Mouse (Mus musculus): ENCODE results near the gene Pth1r. TPM values are rescaled to one million over a fixed set of nuclear protein-coding genes. Genes with fewer than 3 reads are reported as not detected.

Gene Pth1r
- polyA plus RNA-seq, 1 experiment from 2014 or later, result 133 TPM

DNA sequence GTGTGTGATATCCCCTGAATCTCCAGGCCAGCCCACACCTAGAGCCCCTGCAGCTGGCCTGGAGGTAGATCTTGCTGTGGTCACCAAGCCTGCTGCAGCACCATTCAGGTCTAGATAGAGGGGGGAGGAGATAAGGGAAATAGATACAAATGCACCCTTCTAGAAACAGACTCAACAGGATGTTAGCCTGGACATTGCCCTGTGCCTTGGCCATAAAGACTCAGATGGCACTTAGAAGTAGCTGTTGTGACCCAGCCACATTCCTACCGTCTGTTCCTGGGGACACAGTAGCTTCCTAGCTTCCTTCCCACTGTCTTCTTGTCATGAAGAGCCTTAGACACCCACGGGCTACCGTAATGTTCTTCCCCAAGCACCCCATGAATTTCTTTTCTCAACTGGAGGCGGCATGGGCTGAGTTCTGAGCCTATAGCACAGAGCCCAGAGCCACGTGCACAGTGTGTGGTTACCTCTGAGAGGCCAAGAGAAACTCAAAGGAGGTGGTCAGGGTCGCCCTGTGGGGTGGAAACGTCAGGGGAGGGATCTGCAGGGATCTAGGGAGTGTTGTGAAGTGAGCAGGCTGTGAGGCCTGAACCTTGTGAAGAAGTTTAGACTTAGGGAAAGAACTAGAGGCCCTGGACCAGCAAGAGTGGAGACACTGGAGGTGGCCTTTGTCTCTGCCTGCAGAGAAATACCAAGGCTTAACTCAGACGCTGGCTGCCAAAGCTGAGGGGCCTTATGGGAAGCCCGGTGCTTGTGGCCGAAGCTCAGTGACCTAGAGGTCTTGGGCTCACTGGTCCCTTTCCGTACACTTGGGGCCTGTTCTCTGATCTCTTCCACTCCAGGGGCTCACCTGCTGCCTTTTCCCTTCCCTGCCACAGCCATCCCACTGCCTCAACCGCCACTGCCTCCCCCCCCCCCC, 45.6 kb downstream of the Pth1r start:
- WGBS, result 79% methylated on average over 11 of the region's 12 CpGs
- no peak overlapping the region for H3K4me2 ChIP-seq (replicated peaks)

DNA sequence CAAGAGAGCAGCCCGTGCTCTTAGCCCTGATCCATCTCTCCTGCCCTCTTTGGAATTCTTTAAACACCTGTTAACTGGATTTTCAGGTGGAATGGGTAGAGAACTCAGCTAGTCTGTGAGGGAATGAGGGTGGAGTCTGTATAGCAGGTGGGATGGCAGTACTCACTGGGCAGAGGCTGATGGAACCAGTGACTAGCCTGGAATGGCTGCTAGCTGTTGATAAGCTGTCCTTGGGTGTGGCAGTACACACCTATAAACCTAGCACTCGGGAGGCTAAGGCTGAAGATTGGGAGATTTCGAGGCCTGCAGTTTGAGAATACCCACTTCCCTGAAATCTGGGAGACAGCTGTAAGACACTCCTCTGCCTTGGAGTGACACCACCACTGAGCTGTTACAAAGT, 47.4 kb downstream of the Pth1r start:
- peaks cover 7% of the 10 kb centered on the region for H3K36me3 ChIP-seq
- no peak overlapping the region for H3K4me2 ChIP-seq (replicated peaks)
- no peak overlapping the region for H3K4me3 ChIP-seq (replicated peaks)
- 70% methylated on average over 3 of the region's 3 CpGs for WGBS
- H3K9me3 ChIP-seq (replicated peaks), result no peaks in the 10 kb centered on the region
- no peak for ATAC-seq (ENCODE audit: insufficient number of reproducible peaks, low FRiP score, low TSS enrichment, low read depth)
- no peak overlapping the region for H3K27ac ChIP-seq (replicated peaks)
- no peaks in the 10 kb centered on the region for H3K27me3 ChIP-seq
- no peaks in the 10 kb centered on the region for H3K4me1 ChIP-seq
- H3K9ac ChIP-seq, result no peak overlapping the region

More for the DNA sequence above, 45.6 kb downstream of the Pth1r start:
- Histone ChIP-seq H3K27me3 (no peaks in the 10 kb centered on the region), H3K36me3 (no peaks in the 10 kb centered on the region), H3K9me3 (replicated peaks) (no peaks in the 10 kb centered on the region), H3K27ac (replicated peaks) (no peak overlapping the region), H3K4me3 (replicated peaks) (no peak overlapping the region), H3K9ac (no peak overlapping the region), H3K4me1 (no peaks in the 10 kb centered on the region)
- no peak for ATAC-seq (ENCODE audit: insufficient number of reproducible peaks, low FRiP score, low TSS enrichment, low read depth)

DNA sequence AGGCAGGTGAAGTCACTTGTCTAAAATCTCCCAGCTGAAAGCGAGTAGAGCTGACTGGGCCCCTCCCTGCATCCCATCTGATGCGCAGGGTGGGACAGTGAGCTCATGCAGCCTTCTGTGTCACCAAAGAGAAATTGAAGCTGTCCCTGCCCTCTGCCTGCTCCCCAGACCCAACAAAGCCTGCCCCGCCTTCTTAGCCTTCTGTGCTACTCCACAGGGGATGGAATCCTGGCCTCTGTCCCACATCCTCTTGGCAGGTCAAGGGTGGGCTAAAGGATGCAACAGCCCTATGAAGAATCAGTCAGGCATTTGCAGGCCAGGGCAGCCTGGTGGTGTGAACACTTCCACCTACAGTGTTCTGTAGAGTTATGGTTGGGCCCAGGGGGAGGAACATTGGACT, 49.5 kb downstream of the Pth1r start:
- 73% methylated on average over 3 of the region's 3 CpGs for WGBS
- Histone ChIP-seq H3K9me3 (replicated peaks) (no peaks in the 10 kb centered on the region), H3K4me2 (replicated peaks) (no peak overlapping the region), H3K36me3 (peaks cover 18% of the 10 kb centered on the region), H3K4me1 (no peaks in the 10 kb centered on the region), H3K27me3 (no peaks in the 10 kb centered on the region), H3K27ac (replicated peaks) (no peak overlapping the region; the same call in 1 of the 2 replicates), H3K9ac (no peak overlapping the region), H3K4me3 (replicated peaks) (no peak overlapping the region)
- no peak for ATAC-seq (ENCODE audit: insufficient number of reproducible peaks, low FRiP score, low TSS enrichment, low read depth)

DNA sequence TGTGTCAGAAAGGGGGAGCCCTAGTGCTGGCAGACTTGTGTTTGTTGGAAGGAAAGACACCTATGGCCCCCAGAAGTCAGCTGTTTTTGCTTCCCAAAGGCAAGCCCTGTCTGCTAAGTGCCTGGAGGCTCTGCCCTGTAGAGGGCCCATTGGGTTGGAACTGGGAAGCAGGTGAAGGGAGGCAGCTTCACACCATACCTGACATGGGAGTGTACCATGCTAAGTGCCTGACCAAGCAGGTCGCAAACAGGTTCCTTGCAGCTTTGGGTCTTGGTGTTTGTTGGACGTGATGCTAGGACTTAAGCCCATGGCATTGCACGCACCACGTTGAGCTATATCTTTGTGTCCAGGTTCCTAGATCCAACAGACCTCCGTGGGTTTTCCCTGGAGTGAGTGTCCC, 50.5 kb downstream of the Pth1r start:
- 82% methylated on average over 5 of the region's 5 CpGs for WGBS
- Histone ChIP-seq H3K4me2 (replicated peaks) (no peak overlapping the region), H3K27ac (replicated peaks) (peak overlapping the region; percentile 29; the same call in 1 of the 2 replicates), H3K27me3 (no peaks in the 10 kb centered on the region), H3K9me3 (replicated peaks) (no peaks in the 10 kb centered on the region), H3K36me3 (peaks cover 18% of the 10 kb centered on the region), H3K9ac (no peak overlapping the region), H3K4me1 (no peaks in the 10 kb centered on the region), H3K4me3 (replicated peaks) (no peak overlapping the region)
- no peak for ATAC-seq (ENCODE audit: insufficient number of reproducible peaks, low FRiP score, low TSS enrichment, low read depth)

- H3K27me3 ChIP-seq, result no peaks in the 10 kb centered on the region
- H3K36me3 ChIP-seq, result peaks cover 18% of the 10 kb centered on the region
- ATAC-seq (ENCODE audit: insufficient number of reproducible peaks, low FRiP score, low TSS enrichment, low read depth), result no peak
- H3K4me1 ChIP-seq, result no peaks in the 10 kb centered on the region
- H3K9me3 ChIP-seq (replicated peaks), result no peaks in the 10 kb centered on the region
- no peak overlapping the region for H3K27ac ChIP-seq (replicated peaks)
- H3K4me2 ChIP-seq (replicated peaks), result no peak overlapping the region
- no peak overlapping the region for H3K4me3 ChIP-seq (replicated peaks)
- H3K9ac ChIP-seq, result no peak overlapping the region
- WGBS, result 81% methylated on average over 4 of the region's 4 CpGs
Measured at GRCm38 (mm10) chr9:110695165-110695755, 51.7 kb downstream of the Pth1r start.

DNA sequence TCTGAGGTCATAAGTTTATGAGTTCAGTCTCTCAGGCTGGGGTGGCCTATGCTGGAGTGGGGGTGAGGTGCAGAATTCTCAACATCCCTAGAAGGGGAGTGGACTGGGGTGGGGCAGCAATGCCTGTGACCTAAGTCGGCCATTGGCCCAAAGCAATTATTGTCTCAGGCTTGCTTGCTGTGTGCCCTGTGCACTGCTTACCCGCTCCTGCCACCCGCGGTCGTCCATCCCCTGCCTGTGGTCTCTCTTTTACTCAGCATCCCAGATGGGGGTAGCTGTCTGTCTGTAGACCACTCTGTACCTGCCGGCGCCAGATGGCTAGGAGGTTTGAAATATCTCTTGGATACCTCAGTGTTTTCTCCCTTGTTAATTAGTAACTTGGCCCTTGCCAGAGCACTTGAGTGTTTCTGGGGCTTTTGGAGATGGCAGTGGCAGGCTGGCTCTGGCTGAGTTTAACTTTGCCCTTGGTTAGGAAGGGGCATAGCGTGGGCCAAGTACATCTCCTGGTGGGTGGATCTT, 57.6 kb downstream of the Pth1r start:
- no peaks in the 10 kb centered on the region for H3K27me3 ChIP-seq
- no peak overlapping the region for H3K27ac ChIP-seq (replicated peaks)
- peaks cover 9% of the 10 kb centered on the region for H3K36me3 ChIP-seq
- 93% methylated on average over 8 of the region's 8 CpGs for WGBS
- H3K9me3 ChIP-seq (replicated peaks), result no peaks in the 10 kb centered on the region
- no peak overlapping the region for H3K4me2 ChIP-seq (replicated peaks)
- peaks cover 19% of the 10 kb centered on the region for H3K4me1 ChIP-seq
- H3K4me3 ChIP-seq (replicated peaks), result no peak overlapping the region
- no peak overlapping the region for H3K9ac ChIP-seq
- ATAC-seq (ENCODE audit: insufficient number of reproducible peaks, low FRiP score, low TSS enrichment, low read depth), result no peak

DNA sequence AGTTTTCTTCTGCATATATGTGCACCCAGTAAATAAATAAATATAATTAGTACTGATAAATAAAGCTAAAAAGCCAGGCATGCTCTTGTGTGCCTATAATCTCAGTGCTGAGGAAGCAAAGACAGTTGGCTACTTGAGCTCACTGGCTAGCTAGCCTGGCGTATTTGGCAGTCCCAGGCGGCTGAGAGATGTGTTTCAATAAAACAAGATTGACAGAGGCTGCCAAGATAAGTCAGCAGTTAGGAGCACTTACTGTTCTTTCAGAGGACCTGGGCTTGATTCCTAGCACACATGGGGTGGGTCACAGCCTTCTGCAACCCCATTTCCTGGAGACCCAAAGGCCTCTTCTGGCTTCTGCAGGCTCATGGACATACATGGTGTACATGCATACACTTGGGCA, 59.1 kb downstream of the Pth1r start:
- Histone ChIP-seq H3K4me1 (peaks cover 32% of the 10 kb centered on the region), H3K4me3 (replicated peaks) (no peak overlapping the region), H3K27ac (replicated peaks) (no peak overlapping the region), H3K4me2 (replicated peaks) (no peak overlapping the region), H3K36me3 (no peaks in the 10 kb centered on the region), H3K27me3 (no peaks in the 10 kb centered on the region), H3K9ac (no peak overlapping the region), H3K9me3 (replicated peaks) (no peaks in the 10 kb centered on the region)
- 86% methylated on average over 2 of the region's 2 CpGs for WGBS
- no peak for ATAC-seq (ENCODE audit: insufficient number of reproducible peaks, low FRiP score, low TSS enrichment, low read depth)

GRCm38 (mm10) chr9:110687061-110687460, 59.9 kb downstream of the Pth1r start:
- Histone ChIP-seq H3K4me3 (replicated peaks) (no peak overlapping the region), H3K4me2 (replicated peaks) (no peak overlapping the region), H3K9ac (no peak overlapping the region), H3K27ac (replicated peaks) (no peak overlapping the region), H3K9me3 (replicated peaks) (no peaks in the 10 kb centered on the region), H3K27me3 (no peaks in the 10 kb centered on the region), H3K36me3 (no peaks in the 10 kb centered on the region), H3K4me1 (peaks cover 36% of the 10 kb centered on the region)
- WGBS, result 55% methylated on average over 5 of the region's 5 CpGs
- no peak for ATAC-seq (ENCODE audit: insufficient number of reproducible peaks, low FRiP score, low TSS enrichment, low read depth)

DNA sequence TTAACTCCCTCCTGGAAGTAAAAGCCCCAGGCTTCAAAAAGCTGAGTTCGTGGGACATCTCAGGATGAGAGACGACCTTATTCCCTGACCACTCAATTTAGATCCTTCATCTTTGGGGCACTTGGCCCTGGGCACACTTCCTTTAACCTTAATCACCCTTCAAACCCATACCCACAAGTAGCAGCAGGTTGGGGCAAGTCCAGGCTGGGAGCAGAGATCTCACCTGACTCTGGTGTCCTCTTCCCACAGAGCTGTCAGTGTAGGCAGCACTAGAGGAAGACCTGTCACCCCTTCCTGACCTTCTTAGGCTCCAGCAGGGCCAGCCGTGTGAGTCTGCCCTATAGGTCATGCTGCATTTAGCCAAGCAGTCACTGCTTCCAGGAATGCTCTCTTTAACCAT, 60.5 kb downstream of the Pth1r start:
- peaks cover 37% of the 10 kb centered on the region for H3K4me1 ChIP-seq
- H3K9ac ChIP-seq, result no peak overlapping the region
- H3K4me3 ChIP-seq (replicated peaks), result no peak overlapping the region
- no peaks in the 10 kb centered on the region for H3K27me3 ChIP-seq
- no peaks in the 10 kb centered on the region for H3K9me3 ChIP-seq (replicated peaks)
- WGBS, result 45% methylated on average over 3 of the region's 3 CpGs
- ATAC-seq (ENCODE audit: insufficient number of reproducible peaks, low FRiP score, low TSS enrichment, low read depth), result no peak
- no peak overlapping the region for H3K4me2 ChIP-seq (replicated peaks)
- no peak overlapping the region for H3K27ac ChIP-seq (replicated peaks)
- no peaks in the 10 kb centered on the region for H3K36me3 ChIP-seq

- Histone ChIP-seq H3K4me1 (peaks cover 37% of the 10 kb centered on the region), H3K27me3 (no peaks in the 10 kb centered on the region), H3K36me3 (no peaks in the 10 kb centered on the region), H3K4me2 (replicated peaks) (no peak overlapping the region), H3K27ac (replicated peaks) (peak overlapping the region; percentile 69; the same call in 1 of the 2 replicates), H3K4me3 (replicated peaks) (no peak overlapping the region), H3K9ac (no peak overlapping the region), H3K9me3 (replicated peaks) (no peaks in the 10 kb centered on the region)
- no peak for ATAC-seq (ENCODE audit: insufficient number of reproducible peaks, low FRiP score, low TSS enrichment, low read depth)
- WGBS, result 78% methylated on average over 5 of the region's 5 CpGs
Measured at GRCm38 (mm10) chr9:110685591-110685990, 61.4 kb downstream of the Pth1r start.

GRCm38 (mm10) chr9:110685187-110685586, 61.8 kb downstream of the Pth1r start:
- no peaks in the 10 kb centered on the region for H3K27me3 ChIP-seq
- H3K36me3 ChIP-seq, result no peaks in the 10 kb centered on the region
- no peak overlapping the region for H3K4me3 ChIP-seq (replicated peaks)
- peak; percentile 22; the same call in 1 of the 2 replicates for ATAC-seq (ENCODE audit: insufficient number of reproducible peaks, low FRiP score, low TSS enrichment, low read depth)
- H3K9me3 ChIP-seq (replicated peaks), result no peaks in the 10 kb centered on the region
- 72% methylated on average over 8 of the region's 8 CpGs for WGBS
- H3K4me2 ChIP-seq (replicated peaks), result no peak overlapping the region
- peak overlapping the region; percentile 87 for H3K27ac ChIP-seq (replicated peaks)
- no peak overlapping the region for H3K9ac ChIP-seq
- peaks cover 37% of the 10 kb centered on the region for H3K4me1 ChIP-seq

Measured in embryonic facial prominence, embryonic 15.5 days (tissue).